Mouse (Mus musculus) macrophage (primary cell): ENCODE results near the gene Mybl2. TPM values are rescaled to one million over a fixed set of nuclear protein-coding genes. Genes with fewer than 3 reads are reported as not detected.

Source experiments
- H3K27ac ChIP-seq: fragments of 350-480 bp; formaldehyde crosslinking; 2 replicates; pipeline ENCODE4 v1.9.0; 2021
- H3K36me3 ChIP-seq: fragments of 350-480 bp; formaldehyde crosslinking; 2 replicates; pipeline ENCODE4 v1.9.0; 2021; ENCODE audit errors: inconsistent target
- H3K4me3 ChIP-seq: fragments of 350-480 bp; formaldehyde crosslinking; 2 replicates; pipeline ENCODE4 v1.9.0; 2021; ENCODE audit errors: inconsistent target
- H3K79me2 ChIP-seq: fragments of 350-480 bp; formaldehyde crosslinking; 2 replicates; pipeline ENCODE4 v1.9.0; 2021; ENCODE audit errors: inconsistent target
- WGBS: methylation state at CpG from one replicate; pipeline ENCODE4 v1.1.7; 2026; ENCODE audit warnings: inconsistent platforms; ENCODE audit not compliant: missing documents; 5-methylcytosine and 5-hydroxymethylcytosine counted together
- polyA plus RNA-seq: library from polyadenylated mRNA; stranded (reverse); fragments of 250-400 nt; gene quantifications from 3 replicates; pipeline ENCODE4 v1.2.4, GENCODE M21; 2018; ENCODE audit warnings: inconsistent platforms

Gene Mybl2
- polyA plus RNA-seq, 1 experiment from 2014 or later: 1.8 TPM

- Histone ChIP-seq H3K4me3 (no peak overlapping the region), H3K27ac (no peak overlapping the region), H3K36me3 (no peaks in the 10 kb centered on the region), H3K79me2 (no peaks in the 10 kb centered on the region)
- WGBS: 91% methylated on average over 6 of the region's 6 CpGs
Observed at GRCm38 (mm10) chr2:163085047-163085446, 30.6 kb downstream of the Mybl2 start.

GRCm38 (mm10) chr2:163086561-163086960 is 32.1 kb downstream of the Mybl2 start:
- 28% methylated on average over 8 of the region's 8 CpGs for WGBS
- no peak overlapping the region for H3K27ac ChIP-seq

DNA sequence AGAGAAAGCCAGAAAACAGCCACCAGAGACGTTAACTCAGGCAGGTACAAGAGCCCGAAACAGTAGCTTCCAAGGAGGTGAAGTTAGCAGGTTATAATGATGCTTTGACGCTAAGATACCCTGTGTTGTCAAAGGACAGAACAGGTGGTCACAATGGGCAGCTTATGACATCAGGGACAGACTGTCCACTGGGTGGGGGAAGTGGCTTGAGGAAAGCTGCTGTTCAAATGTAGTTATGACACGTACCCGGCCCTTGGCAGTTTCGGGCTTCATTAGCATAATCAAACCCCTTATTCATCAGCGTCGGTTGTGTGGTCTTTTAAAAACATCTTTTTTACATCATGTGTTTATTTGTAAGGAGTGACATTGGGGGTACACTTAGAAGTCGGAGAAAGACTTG is 33.2 kb downstream of the Mybl2 start, which contains the start of gene Gtsf1l:
Gtsf1l (minus strand) TSS at position 128 of the 400 bp plus-strand sequence.
- WGBS: 87% methylated on average over 8 of the region's 9 CpGs

More at GRCm38 (mm10) chr2:163086561-163086960, 32.1 kb downstream of the Mybl2 start:
- Histone ChIP-seq H3K4me3 (no peak overlapping the region), H3K36me3 (no peaks in the 10 kb centered on the region), H3K79me2 (no peaks in the 10 kb centered on the region)

GRCm38 (mm10) chr2:163089475-163090123 is 35.1 kb downstream of the Mybl2 start:
- no peak overlapping the region for H3K4me3 ChIP-seq
- H3K79me2 ChIP-seq: no peaks in the 10 kb centered on the region
- H3K27ac ChIP-seq: no peak overlapping the region
- 77% methylated on average over 5 of the region's 5 CpGs for WGBS
- no peaks in the 10 kb centered on the region for H3K36me3 ChIP-seq

More for the DNA sequence above, 33.2 kb downstream of the Mybl2 start, which contains the start of gene Gtsf1l:
- no peak within 1 kb of the TSS for H3K4me3 ChIP-seq
- H3K36me3 ChIP-seq: no peaks in the 10 kb centered on the region
- H3K79me2 ChIP-seq: no peaks in the 10 kb centered on the region
- H3K27ac ChIP-seq: no peak within 1 kb of the TSS

DNA sequence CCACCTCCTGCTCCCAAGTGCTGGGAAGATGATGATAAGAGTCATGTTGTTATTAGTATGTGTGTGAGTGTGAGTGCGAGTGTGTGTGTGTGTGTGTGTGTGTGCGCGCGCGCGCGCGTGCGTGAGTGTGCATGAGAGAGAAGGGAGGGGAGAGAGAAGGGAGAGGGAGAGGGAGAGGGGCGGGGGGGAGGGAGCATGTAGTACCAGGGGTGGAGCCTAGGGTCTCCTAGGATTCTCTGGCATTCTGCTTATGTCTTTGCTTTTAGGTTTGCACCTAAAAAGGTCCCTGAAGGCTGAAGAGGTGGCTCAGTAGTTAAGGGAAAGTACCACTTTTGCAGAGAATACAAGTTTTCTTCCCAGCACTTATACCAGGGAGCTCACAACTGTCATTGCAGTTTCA is 40.4 kb downstream of the Mybl2 start:
- 94% methylated on average over 10 of the region's 10 CpGs for WGBS

DNA sequence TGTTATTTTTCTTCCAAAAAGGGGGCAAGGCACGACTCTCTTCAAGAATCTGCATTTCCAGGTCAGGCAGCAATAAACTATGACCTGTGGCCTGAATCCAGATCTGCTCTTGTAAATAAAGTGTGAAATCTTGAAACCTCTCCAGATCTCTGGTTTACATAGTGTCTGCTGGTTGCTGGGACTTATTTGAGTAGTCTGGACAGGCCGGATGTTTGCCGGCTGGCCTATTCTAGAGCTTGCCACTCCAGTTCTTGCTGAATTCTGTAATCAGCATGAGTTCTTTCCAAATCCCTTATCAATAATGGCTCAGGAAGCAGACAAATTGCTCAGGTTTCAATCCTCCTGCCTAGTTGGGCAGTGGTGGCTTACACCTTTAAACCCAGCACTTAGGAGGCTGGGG is 41.3 kb downstream of the Mybl2 start:
- no peaks in the 10 kb centered on the region for H3K36me3 ChIP-seq
- no peaks in the 10 kb centered on the region for H3K79me2 ChIP-seq
- no peak overlapping the region for H3K4me3 ChIP-seq
- no peak overlapping the region for H3K27ac ChIP-seq
- WGBS: 98% methylated on average over 3 of the region's 3 CpGs

More for the DNA sequence above, 40.4 kb downstream of the Mybl2 start:
- no peaks in the 10 kb centered on the region for H3K36me3 ChIP-seq
- H3K4me3 ChIP-seq: no peak overlapping the region
- no peaks in the 10 kb centered on the region for H3K79me2 ChIP-seq
- no peak overlapping the region for H3K27ac ChIP-seq

- H3K79me2 ChIP-seq: no peaks in the 10 kb centered on the region
- H3K36me3 ChIP-seq: no peaks in the 10 kb centered on the region
- no peak overlapping the region for H3K4me3 ChIP-seq
- WGBS: 23% methylated on average over 8 of the region's 8 CpGs
- no peak overlapping the region for H3K27ac ChIP-seq
Observed at GRCm38 (mm10) chr2:163099919-163100318, 45.4 kb downstream of the Mybl2 start.

DNA sequence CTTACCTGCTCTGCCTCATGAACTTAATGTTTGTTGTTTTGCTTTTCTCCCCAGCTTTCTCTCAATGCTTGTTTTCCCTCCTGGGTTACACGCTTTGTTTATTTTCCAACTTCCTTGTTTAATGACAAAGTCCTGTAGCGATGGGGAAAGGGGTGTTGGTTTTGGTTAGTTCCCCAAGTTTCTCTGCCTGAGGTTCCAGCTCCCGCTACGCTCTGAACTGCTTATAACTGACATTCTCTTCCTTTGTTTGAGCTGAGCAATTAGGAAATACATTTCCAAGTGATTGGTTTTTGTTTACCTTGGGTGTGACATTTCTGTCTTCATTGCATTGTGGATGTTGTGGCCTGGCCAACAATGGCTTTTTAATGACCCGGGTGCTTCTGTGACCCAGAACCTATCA is 46.1 kb downstream of the Mybl2 start:
- Histone ChIP-seq H3K79me2 (no peaks in the 10 kb centered on the region), H3K4me3 (no peak overlapping the region), H3K27ac (no peak overlapping the region), H3K36me3 (no peaks in the 10 kb centered on the region)
- 12% methylated on average over 5 of the region's 5 CpGs for WGBS

- H3K27ac ChIP-seq: no peak overlapping the region
- H3K4me3 ChIP-seq: no peak overlapping the region
- WGBS: 17% methylated on average over 10 of the region's 10 CpGs
- H3K36me3 ChIP-seq: no peaks in the 10 kb centered on the region
- no peaks in the 10 kb centered on the region for H3K79me2 ChIP-seq
Observed at GRCm38 (mm10) chr2:163101646-163102203, 47.2 kb downstream of the Mybl2 start.

- 70% methylated on average over 7 of the region's 7 CpGs for WGBS
Observed at GRCm38 (mm10) chr2:163102216-163102615, 47.7 kb downstream of the Mybl2 start.

GRCm38 (mm10) chr2:163102900-163103653 is 48.6 kb downstream of the Mybl2 start:
- WGBS: 90% methylated on average over 16 of the region's 18 CpGs
- H3K79me2 ChIP-seq: no peaks in the 10 kb centered on the region

More at GRCm38 (mm10) chr2:163102216-163102615, 47.7 kb downstream of the Mybl2 start:
- H3K4me3 ChIP-seq: no peak overlapping the region
- H3K27ac ChIP-seq: no peak overlapping the region
- H3K36me3 ChIP-seq: no peaks in the 10 kb centered on the region
- H3K79me2 ChIP-seq: no peaks in the 10 kb centered on the region

GRCm38 (mm10) chr2:163104086-163104770 is 49.7 kb downstream of the Mybl2 start:
- WGBS: 87% methylated on average over 13 of the region's 13 CpGs
- Histone ChIP-seq H3K36me3 (no peaks in the 10 kb centered on the region), H3K79me2 (no peaks in the 10 kb centered on the region), H3K4me3 (no peak overlapping the region), H3K27ac (no peak overlapping the region)

More at GRCm38 (mm10) chr2:163102900-163103653, 48.6 kb downstream of the Mybl2 start:
- Histone ChIP-seq H3K4me3 (no peak overlapping the region), H3K36me3 (no peaks in the 10 kb centered on the region), H3K27ac (no peak overlapping the region)

DNA sequence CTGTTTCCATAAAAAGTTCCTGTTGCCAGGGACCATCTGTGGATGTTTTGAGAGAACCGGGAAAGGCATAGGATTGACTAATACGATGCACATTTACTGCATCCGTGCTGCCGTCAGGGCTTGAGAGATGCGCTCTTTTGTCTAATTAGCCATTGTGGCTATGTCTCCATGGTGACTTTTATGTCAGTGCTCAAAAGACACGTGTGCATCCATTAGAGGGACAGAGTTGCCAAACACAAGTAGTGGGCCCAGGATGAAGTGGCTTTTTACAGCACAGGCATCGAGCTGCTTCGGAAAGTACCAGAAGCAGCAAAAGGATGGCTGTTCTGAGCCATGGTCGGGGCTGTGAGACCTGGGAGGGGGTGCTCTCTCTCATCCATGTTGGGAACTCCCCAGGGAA is 53.9 kb downstream of the Mybl2 start:
- H3K36me3 ChIP-seq: no peaks in the 10 kb centered on the region
- H3K27ac ChIP-seq: no peak overlapping the region
- H3K79me2 ChIP-seq: no peaks in the 10 kb centered on the region
- H3K4me3 ChIP-seq: no peak overlapping the region
- WGBS: 92% methylated on average over 9 of the region's 9 CpGs

- H3K4me3 ChIP-seq: no peak overlapping the region
- no peak overlapping the region for H3K27ac ChIP-seq
- WGBS: 100% methylated on average over 1 of the region's 1 CpGs
- no peaks in the 10 kb centered on the region for H3K36me3 ChIP-seq
- H3K79me2 ChIP-seq: no peaks in the 10 kb centered on the region
Observed at GRCm38 (mm10) chr2:163110706-163111105, 56.2 kb downstream of the Mybl2 start.
